Mouse (Mus musculus): ENCODE data around the gene Trpc5. TPM values are rescaled to one million over a fixed set of nuclear protein-coding genes. Genes with fewer than 3 reads are reported as not detected.
A peak's percentile ranks its signal among the peaks of the same experiment; 100 is the strongest.

The Trpc5 gene
- polyA plus RNA-seq, 1 experiment = not detected

DNA sequence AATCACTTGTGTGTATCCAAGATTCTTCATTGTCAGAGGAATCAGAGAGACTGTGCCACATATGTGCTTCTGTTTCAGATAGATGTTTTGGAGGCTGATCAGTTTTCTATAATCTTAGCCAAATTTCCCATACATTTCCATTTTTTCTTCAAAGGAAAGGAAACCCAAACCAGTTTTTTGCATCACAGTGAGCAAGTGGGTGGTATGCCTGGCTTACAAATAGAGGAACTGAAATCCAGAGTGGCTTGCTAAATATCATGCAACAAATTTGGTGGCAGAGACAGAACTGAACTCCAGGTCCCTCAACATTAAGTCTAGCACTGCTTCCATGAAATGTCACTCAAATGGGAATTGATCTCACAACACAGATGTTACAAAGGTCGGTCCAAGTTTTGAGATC, 266.9 kb downstream of the Trpc5 start:
- Histone ChIP-seq H3K36me3 (ENCODE audit: control insufficient read depth, insufficient read depth) (no peaks in the 10 kb centered on the region), H3ac (ENCODE audit: control insufficient read depth, insufficient read length, low read depth) (no peak overlapping the region), H3K79me2 (ENCODE audit: control insufficient read depth, insufficient read depth) (no peaks in the 10 kb centered on the region), H3K27me3 (ENCODE audit: control insufficient read depth, insufficient read depth, insufficient read length) (no peaks in the 10 kb centered on the region), H3K79me3 (ENCODE audit: low read depth) (no peaks in the 10 kb centered on the region), H3K4me3 (ENCODE audit: insufficient read depth, poor library complexity, severe bottlenecking) (no peak overlapping the region)
- TF ChIP-seq CTCF (IDR thresholded peaks at IDR 0.05; ENCODE audit: control insufficient read depth, insufficient read depth, insufficient read length) = no peak

GRCm38 (mm10) chrX:144420259-144420658, 267.7 kb downstream of the Trpc5 start:
- no peak for TF ChIP-seq CTCF (IDR thresholded peaks at IDR 0.05; ENCODE audit: control insufficient read depth, insufficient read depth, insufficient read length)
- TF ChIP-seq MYOD1 (IDR thresholded peaks at IDR 0.05; ENCODE audit: control insufficient read depth, insufficient read length, low read depth) = no peak
- TF ChIP-seq FOSL1 (IDR thresholded peaks at IDR 0.05; ENCODE audit: insufficient read depth, low read length, poor library complexity, severe bottlenecking) = no peak
- no peak for TF ChIP-seq CEBPB (IDR thresholded peaks at IDR 0.05; ENCODE audit: low read depth)
- no peak for TF ChIP-seq MAX (IDR thresholded peaks at IDR 0.05)
- no peak for TF ChIP-seq MYOG (IDR thresholded peaks at IDR 0.05; ENCODE audit: control insufficient read depth, extremely low read depth, insufficient read length)
- no peak for TF ChIP-seq USF1 (IDR thresholded peaks at IDR 0.05; ENCODE audit: low read depth)
- Histone ChIP-seq H3K27me3 (ENCODE audit: control insufficient read depth, insufficient read depth, insufficient read length) (no peaks in the 10 kb centered on the region), H3ac (ENCODE audit: control insufficient read depth, insufficient read length, low read depth) (no peak overlapping the region), H3K79me3 (ENCODE audit: low read depth) (no peaks in the 10 kb centered on the region), H3K4me3 (ENCODE audit: insufficient read depth, poor library complexity, severe bottlenecking) (no peak overlapping the region), H3K79me2 (ENCODE audit: control insufficient read depth, insufficient read depth) (no peaks in the 10 kb centered on the region), H3K36me3 (ENCODE audit: control insufficient read depth, insufficient read depth) (no peaks in the 10 kb centered on the region)

DNA sequence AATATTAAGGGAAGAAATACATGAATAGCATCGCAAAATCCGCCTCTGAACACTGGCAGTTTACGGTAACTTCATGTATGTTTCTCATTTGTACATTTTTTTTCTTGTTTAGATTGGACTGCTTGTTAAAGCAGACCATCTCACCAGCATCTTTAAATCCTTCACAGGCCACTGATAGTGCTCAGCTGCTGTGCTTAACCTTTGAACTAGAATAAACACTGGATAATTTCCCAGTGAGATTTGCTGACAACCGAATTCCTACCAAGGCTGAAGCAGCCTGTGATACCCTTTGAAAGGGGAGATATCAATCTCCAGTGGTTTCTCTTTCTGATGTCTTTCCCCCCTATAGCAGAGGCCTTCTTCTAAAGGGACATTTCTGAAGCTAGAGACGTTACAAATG, 279.9 kb downstream of the Trpc5 start:
- H3K27me3 ChIP-seq (ENCODE audit: control insufficient read depth, insufficient read depth, insufficient read length) = no peaks in the 10 kb centered on the region

DNA sequence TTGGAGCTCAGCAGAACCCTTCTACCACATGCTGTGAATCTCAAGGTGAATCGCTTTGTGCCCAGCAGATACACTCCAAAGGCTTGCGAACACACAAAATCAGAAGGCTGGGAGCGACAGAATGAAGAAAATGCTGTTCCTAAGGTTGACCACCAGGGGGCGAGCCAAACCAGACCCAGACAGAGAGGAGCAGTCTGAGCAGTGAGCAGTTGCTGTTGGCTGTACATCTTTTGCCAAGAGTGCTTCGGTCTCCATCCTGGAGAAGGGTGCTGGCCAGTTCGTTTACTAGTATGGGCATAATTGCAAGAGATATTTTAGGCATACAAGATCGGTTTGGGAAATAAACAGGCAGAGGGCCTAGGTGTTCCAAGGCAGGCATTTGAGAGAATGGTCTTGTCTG, 284.5 kb downstream of the Trpc5 start:
- no peaks in the 10 kb centered on the region for H3K36me3 ChIP-seq (ENCODE audit: control insufficient read depth, insufficient read depth)
- H3K79me2 ChIP-seq (ENCODE audit: control insufficient read depth, insufficient read depth) = no peaks in the 10 kb centered on the region
- no peak overlapping the region for H3ac ChIP-seq (ENCODE audit: control insufficient read depth, insufficient read length, low read depth)
- H3K27me3 ChIP-seq (ENCODE audit: control insufficient read depth, insufficient read depth, insufficient read length) = no peaks in the 10 kb centered on the region
- H3K79me3 ChIP-seq (ENCODE audit: low read depth) = no peaks in the 10 kb centered on the region
- H3K4me3 ChIP-seq (ENCODE audit: insufficient read depth, poor library complexity, severe bottlenecking) = no peak overlapping the region
- TF ChIP-seq MYOG (IDR thresholded peaks at IDR 0.05; ENCODE audit: control insufficient read depth, extremely low read depth, insufficient read length) = no peak
- peak; percentile 65 for TF ChIP-seq CTCF (IDR thresholded peaks at IDR 0.05; ENCODE audit: control insufficient read depth, insufficient read depth, insufficient read length)

More for the DNA sequence above, 279.9 kb downstream of the Trpc5 start:
- Histone ChIP-seq H3K79me2 (ENCODE audit: control insufficient read depth, insufficient read depth) (no peaks in the 10 kb centered on the region), H3K4me3 (ENCODE audit: insufficient read depth, poor library complexity, severe bottlenecking) (no peak overlapping the region), H3ac (ENCODE audit: control insufficient read depth, insufficient read length, low read depth) (no peak overlapping the region), H3K79me3 (ENCODE audit: low read depth) (no peaks in the 10 kb centered on the region), H3K36me3 (ENCODE audit: control insufficient read depth, insufficient read depth) (no peaks in the 10 kb centered on the region)
- TF ChIP-seq MYOD1 (IDR thresholded peaks at IDR 0.05; ENCODE audit: control insufficient read depth, insufficient read length, low read depth) = no peak
- TF ChIP-seq FOSL1 (IDR thresholded peaks at IDR 0.05; ENCODE audit: insufficient read depth, low read length, poor library complexity, severe bottlenecking) = no peak
- TF ChIP-seq USF1 (IDR thresholded peaks at IDR 0.05; ENCODE audit: low read depth) = no peak
- TF ChIP-seq MAX (IDR thresholded peaks at IDR 0.05) = no peak
- TF ChIP-seq CTCF (IDR thresholded peaks at IDR 0.05; ENCODE audit: control insufficient read depth, insufficient read depth, insufficient read length) = no peak
- TF ChIP-seq MYOG (IDR thresholded peaks at IDR 0.05; ENCODE audit: control insufficient read depth, extremely low read depth, insufficient read length) = no peak
- no peak for TF ChIP-seq CEBPB (IDR thresholded peaks at IDR 0.05; ENCODE audit: low read depth)

DNA sequence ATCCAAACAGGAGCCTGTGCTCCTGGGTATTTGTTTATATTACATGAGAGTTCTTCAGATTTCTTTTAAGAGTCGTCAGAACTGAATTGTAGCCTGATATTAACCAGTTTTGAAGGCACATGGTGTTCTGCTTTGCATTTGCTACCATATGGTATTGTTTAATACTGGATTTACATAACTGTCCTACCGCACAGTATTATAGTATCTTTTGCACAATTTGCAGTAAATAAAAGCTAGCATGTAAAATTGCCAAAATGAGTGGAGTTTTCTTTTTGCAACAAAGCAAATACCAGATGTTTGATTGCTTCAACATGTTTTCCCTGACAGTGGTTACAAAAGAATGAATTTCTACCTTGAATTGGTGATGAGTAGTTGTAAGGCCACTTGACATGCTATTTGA, 313.8 kb downstream of the Trpc5 start:
- H3K27me3 ChIP-seq (ENCODE audit: control insufficient read depth, insufficient read depth, insufficient read length) = no peaks in the 10 kb centered on the region
- TF ChIP-seq CEBPB (IDR thresholded peaks at IDR 0.05; ENCODE audit: low read depth) (no peak), MYOG (IDR thresholded peaks at IDR 0.05; ENCODE audit: control insufficient read depth, extremely low read depth, insufficient read length) (no peak), CTCF (IDR thresholded peaks at IDR 0.05; ENCODE audit: control insufficient read depth, insufficient read depth, insufficient read length) (no peak), USF1 (IDR thresholded peaks at IDR 0.05; ENCODE audit: low read depth) (no peak), MAX (IDR thresholded peaks at IDR 0.05) (no peak), FOSL1 (IDR thresholded peaks at IDR 0.05; ENCODE audit: insufficient read depth, low read length, poor library complexity, severe bottlenecking) (no peak), MYOD1 (IDR thresholded peaks at IDR 0.05; ENCODE audit: control insufficient read depth, insufficient read length, low read depth) (no peak)
- H3ac ChIP-seq (ENCODE audit: control insufficient read depth, insufficient read length, low read depth) = no peak overlapping the region

GRCm38 (mm10) chrX:144338355-144338754, 349.6 kb downstream of the Trpc5 start:
- Histone ChIP-seq H3K4me3 (ENCODE audit: insufficient read depth, poor library complexity, severe bottlenecking) (no peak overlapping the region), H3K79me2 (ENCODE audit: control insufficient read depth, insufficient read depth) (no peaks in the 10 kb centered on the region), H3ac (ENCODE audit: control insufficient read depth, insufficient read length, low read depth) (no peak overlapping the region), H3K27me3 (ENCODE audit: control insufficient read depth, insufficient read depth, insufficient read length) (no peaks in the 10 kb centered on the region), H3K36me3 (ENCODE audit: control insufficient read depth, insufficient read depth) (no peaks in the 10 kb centered on the region), H3K79me3 (ENCODE audit: low read depth) (no peaks in the 10 kb centered on the region)
- TF ChIP-seq MYOD1 (IDR thresholded peaks at IDR 0.05; ENCODE audit: control insufficient read depth, insufficient read length, low read depth) = no peak
- TF ChIP-seq MAX (IDR thresholded peaks at IDR 0.05) = no peak
- TF ChIP-seq FOSL1 (IDR thresholded peaks at IDR 0.05; ENCODE audit: insufficient read depth, low read length, poor library complexity, severe bottlenecking) = no peak
- no peak for TF ChIP-seq MYOG (IDR thresholded peaks at IDR 0.05; ENCODE audit: control insufficient read depth, extremely low read depth, insufficient read length)
- TF ChIP-seq CTCF (IDR thresholded peaks at IDR 0.05; ENCODE audit: control insufficient read depth, insufficient read depth, insufficient read length) = no peak
- no peak for TF ChIP-seq CEBPB (IDR thresholded peaks at IDR 0.05; ENCODE audit: low read depth)
- no peak for TF ChIP-seq USF1 (IDR thresholded peaks at IDR 0.05; ENCODE audit: low read depth)

More for the DNA sequence above, 313.8 kb downstream of the Trpc5 start:
- Histone ChIP-seq H3K4me3 (ENCODE audit: insufficient read depth, poor library complexity, severe bottlenecking) (no peak overlapping the region), H3K36me3 (ENCODE audit: control insufficient read depth, insufficient read depth) (no peaks in the 10 kb centered on the region), H3K79me3 (ENCODE audit: low read depth) (no peaks in the 10 kb centered on the region), H3K79me2 (ENCODE audit: control insufficient read depth, insufficient read depth) (no peaks in the 10 kb centered on the region)
